Mouse (Mus musculus) MEL (cell line): ENCODE results near the gene Tbx19. TPM values are rescaled to one million over a fixed set of nuclear protein-coding genes. Genes with fewer than 3 reads are reported as not detected.

ENCODE experiments used
- DNase-seq: peaks from one replicate; pipeline ENCODE4 v3.0.0; 2011; ENCODE audit warnings: low read depth, low spot score
- H3K27ac ChIP-seq: 2 replicates; pipeline ENCODE4 v1.5.1; 2012; ENCODE audit warnings: low read depth, mild to moderate bottlenecking, control low read depth, low read length, moderate library complexity; ENCODE audit not compliant: control insufficient read depth
- H3K27me3 ChIP-seq, 2 experiments: fragments of 150-350 bp in 1 of 2; sonication (generic) in 1 of 2; 2 replicates each; pipeline ENCODE4 v1.6.1; 2012; ENCODE audit warnings: low read length in 2 of 2, mild to moderate bottlenecking in 2 of 2, improper control_type of control experiment in 1 of 2, moderate library complexity in 1 of 2; ENCODE audit not compliant: insufficient read depth in 2 of 2, control insufficient read depth in 1 of 2
- H3K36me3 ChIP-seq, 2 experiments: 2 replicates each; pipeline ENCODE4 v1.6.1; 2012 to 2014; ENCODE audit warnings: low read length in 2 of 2, improper control_type of control experiment in 1 of 2, inconsistent platforms in 1 of 2, mild to moderate bottlenecking in 1 of 2; ENCODE audit not compliant: insufficient read depth in 2 of 2, control insufficient read depth in 1 of 2
- H3K4me1 ChIP-seq, 2 experiments: fragments of 150-350 bp in 1 of 2; sonication (generic) in 1 of 2; 2 replicates each; pipeline ENCODE4 v1.6.1; 2012; ENCODE audit warnings: low read length in 2 of 2, improper control_type of control experiment in 1 of 2, mild to moderate bottlenecking in 1 of 2; ENCODE audit not compliant: insufficient read depth in 2 of 2, control insufficient read depth in 1 of 2
- H3K4me3 ChIP-seq, 2 experiments: fragments of 150-350 bp in 1 of 2; sonication (generic) in 1 of 2; 2 replicates each; pipeline ENCODE4 v1.5.1; 2012; ENCODE audit warnings: low read depth in 2 of 2, low read length in 2 of 2, mild to moderate bottlenecking in 2 of 2, moderate library complexity in 2 of 2, control low read depth in 1 of 2, improper control_type of control experiment in 1 of 2; ENCODE audit not compliant: control insufficient read depth in 1 of 2, insufficient read depth in 1 of 2
- H3K79me2 ChIP-seq: 2 replicates; pipeline ENCODE4 v1.6.1; 2012; ENCODE audit warnings: mild to moderate bottlenecking, low read length, moderate library complexity; ENCODE audit not compliant: control insufficient read depth, poor library complexity, insufficient read depth
- H3K9ac ChIP-seq: 2 replicates; pipeline ENCODE4 v1.6.1; 2012; ENCODE audit warnings: low read depth, mild to moderate bottlenecking, control low read depth, low read length, moderate library complexity; ENCODE audit not compliant: control insufficient read depth, poor library complexity, severe bottlenecking
- H3K9me3 ChIP-seq: fragments of 150-350 bp; sonication (generic); replicated peaks from 2 replicates; pipeline ENCODE4 v1.6.1; 2012; ENCODE audit warnings: mild to moderate bottlenecking, low read length, improper control_type of control experiment, moderate library complexity; ENCODE audit not compliant: insufficient read depth
- CHD1 ChIP-seq: IDR thresholded peaks from 2 replicates; pipeline ENCODE4 v1.6.1; 2012; ENCODE audit warnings: low read depth, mild to moderate bottlenecking, inconsistent platforms, low read length, improper control_type of control experiment
- CTCF ChIP-seq, 3 experiments: IDR thresholded peaks in 2 of 3; conservative IDR thresholded peaks in 1 of 3; 2 replicates each; pipeline ENCODE4 v1.5.1; 2011 to 2012; ENCODE audit warnings: low read length in 3 of 3, low read depth in 2 of 3, mild to moderate bottlenecking in 2 of 3, improper control_type of control experiment in 1 of 3, inconsistent platforms in 1 of 3, mixed read lengths in 1 of 3, moderate library complexity in 1 of 3; ENCODE audit not compliant: control insufficient read depth in 1 of 3, insufficient read depth in 1 of 3, poor library complexity in 1 of 3, severe bottlenecking in 1 of 3
- EP300 ChIP-seq, 2 experiments: IDR thresholded peaks; 2 replicates each; pipeline ENCODE4 v1.6.1; 2011; ENCODE audit warnings: improper control_type of control experiment in 2 of 2, low read length in 2 of 2, low read depth in 1 of 2, mild to moderate bottlenecking in 1 of 2
- GABPA ChIP-seq: IDR thresholded peaks from 2 replicates; pipeline ENCODE4 v1.6.1; 2012; ENCODE audit warnings: low read depth, mild to moderate bottlenecking, inconsistent platforms, low read length, improper control_type of control experiment, moderate library complexity
- GATA1 ChIP-seq: IDR thresholded peaks from 2 replicates; pipeline ENCODE4 v1.6.1; 2011; ENCODE audit warnings: low read depth, low read length, improper control_type of control experiment
- KAT2A ChIP-seq: conservative IDR thresholded peaks from 2 replicates; pipeline ENCODE4 v1.6.1; 2012; ENCODE audit warnings: low read depth, low read length, improper control_type of control experiment, inconsistent platforms
- MAFK ChIP-seq: IDR thresholded peaks from 2 replicates; pipeline ENCODE4 v1.6.1; 2011; ENCODE audit warnings: low read depth, mild to moderate bottlenecking, low read length, improper control_type of control experiment, borderline replicate concordance
- MEF2A ChIP-seq: IDR thresholded peaks from 2 replicates; pipeline ENCODE4 v1.6.1; 2014; ENCODE audit warnings: low read depth, mild to moderate bottlenecking, inconsistent platforms, low read length, improper control_type of control experiment; ENCODE audit not compliant: poor library complexity, insufficient replicate concordance, severe bottlenecking; ENCODE audit errors: extremely low read depth
- MYB ChIP-seq: IDR thresholded peaks from 2 replicates; pipeline ENCODE4 v1.6.1; 2011; ENCODE audit warnings: mild to moderate bottlenecking, low read depth, low read length, improper control_type of control experiment
- NELFE ChIP-seq: IDR thresholded peaks from 2 replicates; pipeline ENCODE4 v1.6.1; 2011; ENCODE audit warnings: low read depth, low read length, improper control_type of control experiment
- NRF1 ChIP-seq: IDR thresholded peaks from 2 replicates; pipeline ENCODE4 v1.6.1; 2014; ENCODE audit warnings: low read depth, mild to moderate bottlenecking, inconsistent platforms, low read length, improper control_type of control experiment, moderate library complexity; ENCODE audit not compliant: poor library complexity, insufficient read depth, severe bottlenecking
- POLR2AphosphoS5 ChIP-seq: IDR thresholded peaks from 2 replicates; pipeline ENCODE4 v1.6.1; 2012; ENCODE audit warnings: low read depth, borderline replicate concordance, mild to moderate bottlenecking, inconsistent platforms, low read length, moderate library complexity, mixed read lengths
- RAD21 ChIP-seq: IDR thresholded peaks from 2 replicates; pipeline ENCODE4 v1.6.1; 2011; ENCODE audit warnings: mild to moderate bottlenecking, low read depth, low read length, improper control_type of control experiment
- SIN3A ChIP-seq: IDR thresholded peaks from 2 replicates; pipeline ENCODE4 v1.6.1; 2012; ENCODE audit warnings: low read length, improper control_type of control experiment, inconsistent platforms
- SMC3 ChIP-seq: IDR thresholded peaks from 2 replicates; pipeline ENCODE4 v1.6.1; 2011; ENCODE audit warnings: low read depth, low read length, improper control_type of control experiment
- ZC3H11A ChIP-seq: IDR thresholded peaks from 2 replicates; pipeline ENCODE4 v1.6.1; 2012; ENCODE audit warnings: low read depth, mild to moderate bottlenecking, inconsistent platforms, low read length, improper control_type of control experiment
- ZMIZ1 ChIP-seq: IDR thresholded peaks from 2 replicates; pipeline ENCODE4 v1.6.1; 2012; ENCODE audit warnings: low read depth, mild to moderate bottlenecking, inconsistent platforms, low read length, improper control_type of control experiment, moderate library complexity
- ZNF384 ChIP-seq: IDR thresholded peaks from 2 replicates; pipeline ENCODE4 v1.6.1; 2012; ENCODE audit warnings: low read depth, mild to moderate bottlenecking, inconsistent platforms, low read length, improper control_type of control experiment
- polyA plus RNA-seq, 2 experiments: library from polyadenylated mRNA; stranded (reverse) in 1 of 2; unstranded in 1 of 2; fragments of >175 nt in 1 of 2; fragments of >200 nt in 1 of 2; gene quantifications; 2 replicates each; pipeline versions ENCODE4 v1.2.1 to v1.2.4; 2012; ENCODE audit warnings: low replicate concordance in 2 of 2, low read depth in 1 of 2; ENCODE audit not compliant: insufficient read length in 2 of 2, insufficient read depth in 1 of 2, missing spikeins in 1 of 2
- total RNA-seq: library from RNA; depleted of rRNA; stranded (reverse); fragments of 300-350 nt; gene quantifications from 2 replicates; pipeline ENCODE4 v1.2.3, GENCODE M21; 2012

The Tbx19 gene
- total and polyA plus RNA-seq, 3 experiments, result 0.19 TPM; not detected in 2

DNA sequence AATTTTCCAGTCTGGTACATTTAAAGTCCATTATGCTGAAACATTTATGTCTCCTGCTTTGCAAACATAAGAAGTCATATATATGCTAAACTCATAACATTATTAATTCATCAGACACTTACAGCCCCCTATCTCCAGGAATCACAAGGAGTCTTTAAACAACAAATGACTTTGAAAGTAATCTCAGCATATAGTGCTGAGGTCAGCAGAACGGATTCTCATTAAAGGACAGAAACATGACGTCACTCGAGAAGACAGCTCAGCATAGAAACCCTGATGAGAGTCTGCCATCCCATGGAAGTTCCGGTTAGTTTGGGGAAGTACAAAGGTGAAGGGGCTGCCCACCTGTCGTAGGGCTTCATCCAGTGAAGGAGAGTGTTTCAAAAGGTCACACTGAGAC, 31.0 kb downstream of the Tbx19 start:
- H3K27ac ChIP-seq, result no peak overlapping the region
- no peaks in the 10 kb centered on the region for H3K36me3 ChIP-seq
- 0 out of 4 replicates have a peak, but pooled peaks cover 0 to 3% of the 10 kb centered on the region in 2 experiments for H3K4me1 ChIP-seq
- DNase-seq, result no peak
- H3K9ac ChIP-seq, result no peak overlapping the region
- peaks cover 0 to 1% of the 10 kb centered on the region in 2 experiments; a peak in 2 of 4 replicates for H3K27me3 ChIP-seq
- no peak for TF ChIP-seq GABPA
- no peak for TF ChIP-seq MEF2A
- no peak for TF ChIP-seq SIN3A
- no peak for TF ChIP-seq ZMIZ1
- no peak for TF ChIP-seq KAT2A
- TF ChIP-seq MAFK, result peak; percentile 44; the same call in 1 of the 2 replicates
- no peaks in the 10 kb centered on the region for H3K79me2 ChIP-seq
- no peaks in the 10 kb centered on the region for H3K9me3 ChIP-seq
- no peak overlapping the region for H3K4me3 ChIP-seq

GRCm38 (mm10) chr1:165121096-165121495, 39.5 kb downstream of the Tbx19 start:
- H3K27me3 ChIP-seq, result peaks cover 0 to 1% of the 10 kb centered on the region in 2 experiments; a peak in 1 of 4 replicates
- H3K79me2 ChIP-seq, result no peaks in the 10 kb centered on the region
- no peak overlapping the region for H3K27ac ChIP-seq
- H3K9me3 ChIP-seq, result no peaks in the 10 kb centered on the region
- no peak for DNase-seq
- no peaks in the 10 kb centered on the region for H3K36me3 ChIP-seq
- TF ChIP-seq CHD1, result no peak
- TF ChIP-seq NELFE, result no peak
- no peak for TF ChIP-seq SMC3
- TF ChIP-seq EP300 (IDR thresholded peaks at IDR 0.05; ENCODE audit: low read depth in 1 of 2, low read length in 2 of 2), result no peak
- TF ChIP-seq NRF1, result no peak
- TF ChIP-seq, all 39 proteins: peak for 0
- H3K9ac ChIP-seq, result no peak overlapping the region
- H3K4me3 ChIP-seq, result no peak overlapping the region
- no peaks in the 10 kb centered on the region for H3K4me1 ChIP-seq

DNA sequence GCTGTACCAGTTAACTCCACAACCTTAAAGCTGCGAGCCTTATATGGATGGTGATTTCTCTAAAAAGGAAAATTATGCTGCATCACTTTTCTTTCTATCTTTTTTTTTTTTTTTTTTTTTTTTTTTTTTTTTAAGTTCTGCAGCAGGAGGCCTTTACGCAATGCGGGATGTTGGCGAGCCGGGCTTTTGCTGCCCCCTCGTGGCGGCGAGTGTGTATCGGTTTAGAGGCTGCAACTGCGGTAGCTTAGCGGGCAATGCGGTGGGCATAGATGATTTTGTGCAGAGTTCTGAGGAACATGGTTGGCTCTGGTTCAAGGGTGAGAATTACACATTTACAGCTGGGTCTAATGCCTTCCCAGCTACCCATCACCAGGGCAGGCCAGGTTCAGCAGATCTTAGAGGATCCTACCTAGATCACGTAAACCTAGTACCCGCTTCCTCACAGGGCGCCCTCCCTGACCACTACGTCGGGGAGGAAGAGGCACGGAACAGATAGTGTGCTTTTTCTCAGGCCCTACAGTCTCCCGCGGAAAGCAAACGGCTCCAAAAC, 40.1 kb downstream of the Tbx19 start:
- Histone ChIP-seq H3K9ac (no peak overlapping the region), H3K27me3 (peaks cover 0 to 1% of the 10 kb centered on the region in 2 experiments; a peak in 1 of 4 replicates), H3K4me3 (no peak overlapping the region), H3K9me3 (no peaks in the 10 kb centered on the region), H3K79me2 (no peaks in the 10 kb centered on the region), H3K4me1 (no peaks in the 10 kb centered on the region), H3K36me3 (no peaks in the 10 kb centered on the region), H3K27ac (no peak overlapping the region)
- peak; percentile 73 for DNase-seq
- TF ChIP-seq ZNF384 (peak; percentile 94), CTCF (IDR thresholded peaks at IDR 0.05 in 2 of 3, conservative IDR thresholded peaks at IDR 0.05 in 1 of 3; ENCODE audit: control insufficient read depth in 1 of 3, insufficient read depth in 1 of 3, low read depth in 2 of 3, low read length in 3 of 3, poor library complexity in 1 of 3, severe bottlenecking in 1 of 3) (peak; percentile 57 to 97 (median 75)), MYB (no peak), SMC3 (peak; percentile 77), MEF2A (no peak), POLR2AphosphoS5 (no peak), ZC3H11A (peak; percentile 65), RAD21 (peak; percentile 86), GATA1 (no peak)
